ENCODE assay signal across 46 mouse cellular contexts in the genomic region with DNA sequence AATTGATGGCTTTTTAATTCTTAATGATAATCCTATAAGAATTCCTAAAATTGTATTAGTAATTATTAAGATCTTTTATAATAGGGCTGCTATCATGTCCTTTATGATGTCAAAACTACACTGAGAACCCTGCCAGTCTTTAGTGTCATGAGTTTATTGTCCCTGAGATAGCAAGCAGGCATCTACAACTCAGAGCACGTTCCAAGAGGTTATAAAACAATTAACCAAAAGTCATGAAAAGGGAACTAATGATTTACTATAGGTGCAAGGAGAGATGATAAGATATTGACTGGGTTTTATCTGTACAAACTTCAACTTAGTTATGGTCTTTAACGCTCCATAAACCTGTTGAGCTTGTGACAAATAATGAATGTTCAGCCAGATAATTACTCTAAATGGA. TPM values are rescaled to one million over a fixed set of nuclear protein-coding genes. Genes with fewer than 3 reads are reported as not detected.
"Had no signal": no experiment of that assay in that cellular context is flagged by ENCODE, and none has a peak within 500 bp of the region (broad histone marks: within the 10 kb centered on the region; RNA-seq: fewer than 3 reads in every experiment).

No protein-coding gene starts in this region.

- ATAC-seq: liver, embryonic 12.5 days; liver, postnatal 0 days; lung, postnatal 0 days; midbrain, embryonic 13.5 days; midbrain, embryonic 15.5 days; midbrain, embryonic 16.5 days had no signal

- H3K4me3 ChIP-seq: limb, embryonic 10.5 days; limb, embryonic 12.5 days; limb, embryonic 13.5 days; limb, embryonic 15.5 days; liver, embryonic 12.5 days; liver, embryonic 13.5 days; liver, embryonic 15.5 days; lung, embryonic 15.5 days; megakaryocyte, embryonic 14.5 days; midbrain, embryonic 10.5 days; midbrain, embryonic 12.5 days; midbrain, embryonic 13.5 days; midbrain, embryonic 15.5 days; myocyte; neural tube, embryonic 12.5 days; neural tube, embryonic 13.5 days had no signal

- DNase-seq: left cerebral cortex, postnatal 4 days; liver; liver, embryonic 13.5 days; liver, postnatal 0 days; lung, adult 18-20 months; lung, adult 2 months; lung, embryonic 14.5 days; lung, postnatal 10 days; lung, postnatal 14 days; lung, postnatal 36 days; lung, postnatal 4 days; midbrain, embryonic 14.5 days had no signal

- H3K27ac ChIP-seq: limb, embryonic 10.5 days; limb, embryonic 12.5 days; limb, embryonic 13.5 days; limb, embryonic 15.5 days; liver, embryonic 12.5 days; liver, embryonic 13.5 days; liver, embryonic 14.5 days; liver, embryonic 15.5 days; lung, embryonic 15.5 days; macrophage; midbrain, embryonic 10.5 days; midbrain, embryonic 12.5 days; midbrain, embryonic 13.5 days; midbrain, embryonic 15.5 days; neural tube, embryonic 12.5 days; neural tube, embryonic 13.5 days had no signal

- H3K4me1 ChIP-seq: limb, embryonic 10.5 days; limb, embryonic 12.5 days; limb, embryonic 13.5 days; limb, embryonic 15.5 days; liver, embryonic 12.5 days; midbrain, embryonic 12.5 days; midbrain, embryonic 13.5 days; midbrain, embryonic 15.5 days; neural tube, embryonic 12.5 days; neural tube, embryonic 13.5 days had no signal

- H3K4me2 ChIP-seq: limb, embryonic 12.5 days; limb, embryonic 13.5 days; limb, embryonic 15.5 days; liver, embryonic 11.5 days; liver, embryonic 12.5 days; liver, embryonic 13.5 days; liver, embryonic 15.5 days; lung, embryonic 14.5 days; lung, embryonic 15.5 days; midbrain, embryonic 11.5 days; midbrain, embryonic 12.5 days; midbrain, embryonic 13.5 days; midbrain, embryonic 15.5 days; neural tube, embryonic 12.5 days; neural tube, embryonic 13.5 days had no signal

- H3K9me3 ChIP-seq: limb, embryonic 10.5 days; limb, embryonic 15.5 days; liver, embryonic 12.5 days; liver, embryonic 13.5 days; liver, embryonic 15.5 days; lung, embryonic 15.5 days; midbrain, embryonic 15.5 days; neural tube, embryonic 12.5 days had no signal

- H3K9ac ChIP-seq: limb, embryonic 12.5 days; limb, embryonic 13.5 days; limb, embryonic 15.5 days; liver, embryonic 12.5 days; liver, embryonic 13.5 days; liver, embryonic 14.5 days; liver, embryonic 15.5 days; liver, postnatal 0 days; lung, embryonic 14.5 days; lung, embryonic 15.5 days; midbrain, embryonic 12.5 days; midbrain, embryonic 13.5 days; midbrain, embryonic 15.5 days; neural tube, embryonic 12.5 days; neural tube, embryonic 13.5 days had no signal

- H3K36me3 ChIP-seq: limb, embryonic 10.5 days; limb, embryonic 12.5 days; limb, embryonic 13.5 days; limb, embryonic 15.5 days; liver, embryonic 12.5 days; liver, embryonic 13.5 days; liver, embryonic 15.5 days; lung, embryonic 15.5 days; midbrain, embryonic 10.5 days; midbrain, embryonic 12.5 days; midbrain, embryonic 13.5 days; midbrain, embryonic 15.5 days; neural tube, embryonic 12.5 days; neural tube, embryonic 13.5 days had no signal

RNA-seq across cellular contexts. Expression of gene Tex33, which starts 29.8 kb away (rescaled TPM):
- total RNA-seq: left cerebral cortex, postnatal 14 days; left cerebral cortex, postnatal 25 days; left cerebral cortex, postnatal 36 days; left cerebral cortex, postnatal 4 days; liver, adult 2 months; megakaryocyte, adult 5-6 weeks; megakaryocyte-erythroid progenitor cell, adult 5-6 weeks; midbrain, postnatal 0 days; monocyte, adult 5-6 weeks had no signal
- polyA plus RNA-seq: limb, embryonic 10.5 days; limb, embryonic 11.5 days; limb, embryonic 12.5 days; limb, embryonic 13.5 days; limb, embryonic 14.5 days; limb, embryonic 15.5 days; liver, adult 2 months; liver, embryonic 11.5 days; liver, embryonic 12.5 days; liver, embryonic 13.5 days; liver, embryonic 15.5 days; liver, embryonic 16.5 days; liver, postnatal 0 days; lung, adult 2 months; lung, embryonic 14.5 days; lung, embryonic 15.5 days; lung, embryonic 16.5 days; lung, postnatal 0 days; macrophage; midbrain, embryonic 10.5 days; midbrain, embryonic 11.5 days; midbrain, embryonic 12.5 days; midbrain, embryonic 13.5 days; midbrain, embryonic 14.5 days; midbrain, embryonic 15.5 days; midbrain, embryonic 16.5 days; myocyte; neural tube, embryonic 11.5 days; neural tube, embryonic 12.5 days; neural tube, embryonic 13.5 days had no signal
